Mouse (Mus musculus) CD4-positive helper T cell, adult 2 months (primary cell): ENCODE measurements around the gene Ccdc170.
"Not testable (repeated sequence)": the region's sequence is repeated elsewhere in the genome, so short reads cannot be mapped to it uniquely, and the experiment has no call there.

ENCODE experiments used
- DNase-seq: peaks from one replicate; pipeline ENCODE4 v3.0.0-alpha.2; 2012; ENCODE audit warnings: low read depth, missing footprints, low spot score

The Ccdc170 gene

GRCm38 (mm10) chr10:4599591-4599990, 117.3 kb downstream of the Ccdc170 start:
- no peak for DNase-seq

- DNase-seq = no peak
Observed at GRCm38 (mm10) chr10:4600796-4601474, 118.6 kb downstream of the Ccdc170 start.

- DNase-seq = not testable (repeated sequence)
Observed at GRCm38 (mm10) chr10:4601612-4602011, 119.3 kb downstream of the Ccdc170 start.

GRCm38 (mm10) chr10:4602466-4602865, 120.2 kb downstream of the Ccdc170 start:
- no peak for DNase-seq

- no peak for DNase-seq
Observed at GRCm38 (mm10) chr10:4604527-4605209, 122.4 kb downstream of the Ccdc170 start.

GRCm38 (mm10) chr10:4610234-4610633, 127.9 kb downstream of the Ccdc170 start:
- DNase-seq = no peak

- DNase-seq = no peak
Observed at GRCm38 (mm10) chr10:4611386-4612155, 129.3 kb downstream of the Ccdc170 start, which contains the start of gene Esr1. Esr1 (plus strand) TSS chr10:4611593.
